Mouse (Mus musculus) activated CD4-positive, CD25-positive, alpha-beta regulatory T cell (primary cell): Measurements from ENCODE around the gene 3110070M22Rik. TPM values are rescaled to one million over a fixed set of nuclear protein-coding genes. Genes with fewer than 3 reads are reported as not detected.

Experiments
- polyA plus RNA-seq, 2 experiments: library from polyadenylated mRNA; unstranded; fragments of 100-300 nt; shearing (Covaris generic); gene quantifications; one replicate each; pipeline ENCODE4 v1.2.1; 2017

3110070M22Rik gene
- polyA plus RNA-seq: under 1 TPM in 1 of 2 experiments, not detected in 1; 0.55 TPM

DNA sequence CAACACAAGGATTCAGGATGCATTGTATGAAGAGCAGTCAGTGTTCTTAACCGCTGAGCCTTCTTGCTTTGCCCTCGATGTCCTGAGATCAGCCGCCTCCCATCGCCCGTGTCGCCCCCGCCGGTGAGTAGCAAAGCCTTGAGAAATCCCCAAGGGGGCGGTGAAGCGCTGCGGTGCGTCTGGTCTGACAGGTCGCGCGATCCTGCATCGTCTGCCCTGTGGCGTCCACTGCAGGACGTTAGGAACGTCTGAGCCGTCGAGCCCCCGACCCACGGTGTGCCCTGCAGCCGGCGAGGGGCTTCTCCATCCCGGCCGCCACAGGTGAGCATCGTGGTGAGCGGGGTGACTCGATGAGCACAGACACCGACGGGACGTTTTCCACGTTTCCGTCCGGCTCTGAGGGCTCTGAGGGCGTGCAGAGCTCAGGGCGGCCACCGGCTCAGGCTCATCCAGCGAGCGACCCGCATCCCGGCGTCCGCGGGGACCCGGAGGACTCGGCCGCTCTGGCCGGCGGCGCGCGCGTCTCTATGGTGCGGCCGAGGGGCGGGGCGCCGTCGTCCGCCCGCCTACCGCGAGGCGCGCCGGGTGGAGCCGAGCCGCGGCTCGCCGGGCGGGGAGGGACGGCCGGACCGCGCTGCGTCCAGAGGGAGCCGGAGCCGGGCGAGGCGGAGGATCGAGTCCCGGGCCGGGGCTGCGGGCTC, at the start of gene 3110070M22Rik, which contains the start of gene Tmem267:
Gene 3110070M22Rik (minus strand): TSS at position 504 of the 701 bp plus-strand sequence.
Gene Tmem267 (plus strand): TSS at position 160 of the 701 bp plus-strand sequence.

GRCm38 (mm10) chr13:119462596-119463560, 25.3 kb downstream of the 3110070M22Rik start, which contains the start of gene 4833420G17Rik:
TSS of gene 4833420G17Rik (plus strand) at chr13:119462768.

Other genes starting within 250 kb of the 3110070M22Rik start
- 10 to 100 TPM in 1 of 2 experiments, 1 to 10 TPM in 1; 8.7 to 10.6 TPM for gene Paip1, start 59.8 kb downstream of the 3110070M22Rik start, polyA plus RNA-seq
- 100 to 1,000 TPM in 1 of 2 experiments, 10 to 100 TPM in 1; 84.9 to 115 TPM for gene 4833420G17Rik, start 25.6 kb downstream of the 3110070M22Rik start, polyA plus RNA-seq
- gene Tmem267, start 344 bp downstream of the 3110070M22Rik start, polyA plus RNA-seq: 1 to 10 TPM in 1 of 2 experiments, under 1 TPM in 1; 0.54 to 3.1 TPM
- under 1 TPM; 0.08 to 0.12 TPM for gene Ccl28, start 135.4 kb upstream of the 3110070M22Rik start, polyA plus RNA-seq
- 10 to 100 TPM; 17.9 to 34.1 TPM for gene Hmgcs1, start 202.0 kb upstream of the 3110070M22Rik start, polyA plus RNA-seq